ENCODE assay signal across 8 mouse cellular contexts in the genomic region with DNA sequence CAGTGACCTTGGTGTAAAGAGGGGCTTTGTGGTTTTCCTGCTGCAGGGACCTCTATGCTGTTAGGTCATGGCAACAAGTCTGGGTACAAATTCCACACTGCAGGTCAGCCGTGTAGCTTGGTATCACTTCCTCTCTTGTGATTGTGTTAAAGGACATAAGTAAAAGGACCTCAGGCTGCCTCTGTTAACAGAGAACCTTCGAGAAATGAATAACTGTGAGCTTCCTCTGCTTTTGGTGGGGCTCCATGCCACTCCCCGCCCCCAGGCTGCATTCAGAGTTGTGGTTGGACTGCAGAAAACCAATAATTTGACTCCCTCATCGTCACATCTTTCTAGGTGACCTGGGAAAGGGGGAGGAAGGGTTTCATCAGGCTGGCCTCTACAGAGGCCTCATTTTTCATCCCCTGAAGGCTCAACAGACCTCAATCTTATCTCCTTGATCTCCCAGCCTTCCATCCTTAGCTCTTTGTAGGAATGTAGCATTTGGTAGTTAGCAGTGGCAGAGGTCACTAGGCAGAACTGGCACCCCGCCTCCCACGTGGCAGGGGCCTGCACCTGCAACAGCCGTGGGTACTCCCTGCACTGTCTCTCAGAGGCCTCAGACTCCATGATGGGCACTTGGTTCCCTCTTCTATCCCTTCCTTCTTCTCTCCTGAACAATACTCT. TPM values are rescaled to one million over a fixed set of nuclear protein-coding genes. Genes with fewer than 3 reads are reported as not detected.
A peak's percentile ranks its signal among the peaks of the same experiment; 100 is the strongest.
DNase-seq lines count a peak whose midpoint lies in the region; ATAC-seq and TF ChIP-seq lines count a peak whose summit lies in the region.

No protein-coding gene starts in this region.

- WGBS in forebrain, embryonic 15.5 days, result 86% methylated on average over 7 of the region's 7 CpGs
- 81% methylated on average over 7 of the region's 7 CpGs for WGBS in cerebellum, adult 2 months

- H3K9ac ChIP-seq in forebrain, embryonic 15.5 days (replicated peaks), result no peak overlapping the region

- TF ChIP-seq CTCF in cerebellum, adult 2 months (IDR thresholded peaks at IDR 0.05; ENCODE audit: borderline replicate concordance, insufficient read depth, low read depth, low read length), result no peak

- H3K27ac ChIP-seq in forebrain, embryonic 15.5 days (replicated peaks), result no peak overlapping the region
- H3K27ac ChIP-seq in cerebellum, adult 2 months (ENCODE audit: insufficient read depth, low read length), result no peak overlapping the region

- H3K36me3 ChIP-seq in forebrain, embryonic 15.5 days, result no peaks in the 10 kb centered on the region

- H3K4me2 ChIP-seq in forebrain, embryonic 15.5 days (replicated peaks), result peak overlapping the region; percentile 63; the same call in 1 of the 2 replicates

- H3K27me3 ChIP-seq in forebrain, embryonic 15.5 days, result no peaks in the 10 kb centered on the region
- H3K27me3 ChIP-seq in cerebellum, adult 2 months (ENCODE audit: control insufficient read depth, insufficient read depth, low read length), result no peaks in the 10 kb centered on the region

- intact Hi-C loops in left cerebral cortex, postnatal 4 days (cut with DNase I), result no loop called here

- H3K4me1 ChIP-seq in forebrain, embryonic 15.5 days, result peaks cover 14% of the 10 kb centered on the region
- peaks cover 3% of the 10 kb centered on the region; the same call in 1 of the 2 replicates for H3K4me1 ChIP-seq in cerebellum, adult 2 months (ENCODE audit: control insufficient read depth, insufficient read depth, low read length)

- no peak for ATAC-seq in forebrain, embryonic 15.5 days (replicated peaks)
- peak; percentile 21 for ATAC-seq in megakaryocyte progenitor cell, adult 5-6 weeks (replicated peaks; ENCODE audit: poor library complexity)
- no peak for ATAC-seq in activated CD4-positive, CD25-positive, alpha-beta regulatory T cell, adult 4 months

- H3K9me3 ChIP-seq in forebrain, embryonic 15.5 days, result no peaks in the 10 kb centered on the region

- no peak for TF ChIP-seq POLR2A in cerebellum, adult 2 months (IDR thresholded peaks at IDR 0.05; ENCODE audit: borderline replicate concordance, insufficient read depth, low read length)

- peak; percentile 22 for DNase-seq in thymus, postnatal 0 days (ENCODE audit: low spot score)
- DNase-seq in thymus, postnatal 4 days, result no peak
- DNase-seq in kidney, postnatal 25 days, result peak; percentile 58 to 79
- no peak for DNase-seq in cerebellum, adult 2 months
- no peak for DNase-seq in left cerebral cortex, postnatal 4 days

- no peak overlapping the region for H3K4me3 ChIP-seq in forebrain, embryonic 15.5 days
- H3K4me3 ChIP-seq in cerebellum, adult 2 months (replicated peaks; ENCODE audit: insufficient read depth, low read depth, low read length), result no peak overlapping the region

RNA-seq across cellular contexts. Expression of a gene that starts 1.2 kb away (rescaled TPM):
- polyA plus RNA-seq in thymus, postnatal 0 days (2015; fragmentation: Nextera tagmentation; extraction: Ambion mirVana), result 13.1 and 15.0 TPM in 2 replicates
- polyA plus RNA-seq in forebrain, embryonic 15.5 days (2015; fragmentation: Nextera tagmentation; extraction: Ambion mirVana), result 5.9 and 6.4 TPM in 2 replicates
- total RNA-seq in megakaryocyte progenitor cell, adult 5-6 weeks (2015), result 15.1 and 17.1 TPM in 2 replicates
- total RNA-seq in megakaryocyte progenitor cell, adult 5-6 weeks (2017), result 11.3 and 11.8 TPM in 2 replicates
- 10 to 100 TPM; 18.8 to 20.4 TPM for polyA plus RNA-seq in activated CD4-positive, CD25-positive, alpha-beta regulatory T cell, adult 4 months (2017; shearing (Covaris generic))
- polyA plus RNA-seq in cerebellum, adult 2 months (2012; rRNA removed), result 11.6 and 12.6 TPM in 2 replicates
- 1 to 10 TPM; 4.5 to 4.7 TPM for total RNA-seq in left cerebral cortex, postnatal 4 days (2021)

RNA-seq across cellular contexts. Expression of a gene that starts 27.2 kb away (rescaled TPM):
- polyA plus RNA-seq in thymus, postnatal 0 days (2015; fragmentation: Nextera tagmentation; extraction: Ambion mirVana), result 48.6 and 52.5 TPM in 2 replicates
- 36.4 and 37.0 TPM in 2 replicates for polyA plus RNA-seq in forebrain, embryonic 15.5 days (2015; fragmentation: Nextera tagmentation; extraction: Ambion mirVana)
- 59.4 and 71.6 TPM in 2 replicates for total RNA-seq in megakaryocyte progenitor cell, adult 5-6 weeks (2015)
- total RNA-seq in megakaryocyte progenitor cell, adult 5-6 weeks (2017), result 46.3 and 61.7 TPM in 2 replicates
- 10 to 100 TPM in 1 of 2 experiments, 1 to 10 TPM in 1; 7.6 to 11.9 TPM for polyA plus RNA-seq in activated CD4-positive, CD25-positive, alpha-beta regulatory T cell, adult 4 months (2017; shearing (Covaris generic))
- 35.6 and 36.7 TPM in 2 replicates for polyA plus RNA-seq in cerebellum, adult 2 months (2012; rRNA removed)
- total RNA-seq in left cerebral cortex, postnatal 4 days (2021), result 10 to 100 TPM; 47.6 to 50.8 TPM

RNA-seq across cellular contexts. Expression of a gene that starts 28.2 kb away (rescaled TPM):
- 19.1 and 22.2 TPM in 2 replicates for polyA plus RNA-seq in thymus, postnatal 0 days (2015; fragmentation: Nextera tagmentation; extraction: Ambion mirVana)
- 36.5 and 37.0 TPM in 2 replicates for polyA plus RNA-seq in forebrain, embryonic 15.5 days (2015; fragmentation: Nextera tagmentation; extraction: Ambion mirVana)
- total RNA-seq in megakaryocyte progenitor cell, adult 5-6 weeks (2015), result 3.6 and 3.9 TPM in 2 replicates
- 2.9 and 6.7 TPM in 2 replicates for total RNA-seq in megakaryocyte progenitor cell, adult 5-6 weeks (2017)
- 10 to 100 TPM; 14.8 to 23.9 TPM for polyA plus RNA-seq in activated CD4-positive, CD25-positive, alpha-beta regulatory T cell, adult 4 months (2017; shearing (Covaris generic))
- polyA plus RNA-seq in cerebellum, adult 2 months (2012; rRNA removed), result 43.7 and 44.7 TPM in 2 replicates
- 10 to 100 TPM; 17.9 to 18.5 TPM for total RNA-seq in left cerebral cortex, postnatal 4 days (2021)

RNA-seq across cellular contexts. Expression of a gene that starts 48.0 kb away (rescaled TPM):
- polyA plus RNA-seq in thymus, postnatal 0 days (2015; fragmentation: Nextera tagmentation; extraction: Ambion mirVana), result 1.4 and 1.5 TPM in 2 replicates
- polyA plus RNA-seq in forebrain, embryonic 15.5 days (2015; fragmentation: Nextera tagmentation; extraction: Ambion mirVana), result 13.0 and 13.2 TPM in 2 replicates
- 0.39 and 0.72 TPM in 2 replicates for total RNA-seq in megakaryocyte progenitor cell, adult 5-6 weeks (2015)
- total RNA-seq in megakaryocyte progenitor cell, adult 5-6 weeks (2017), result 0.91 and 2.0 TPM in 2 replicates
- polyA plus RNA-seq in activated CD4-positive, CD25-positive, alpha-beta regulatory T cell, adult 4 months (2017; shearing (Covaris generic)), result 1 to 10 TPM in 1 of 2 experiments, not detected in 1; 1.3 TPM
- polyA plus RNA-seq in cerebellum, adult 2 months (2012; rRNA removed), result 9.9 and 10.2 TPM in 2 replicates
- 10 to 100 TPM; 25.2 to 31.6 TPM for total RNA-seq in left cerebral cortex, postnatal 4 days (2021)

RNA-seq across cellular contexts. Expression of a gene that starts 48.4 kb away (rescaled TPM):
- polyA plus RNA-seq in thymus, postnatal 0 days (2015; fragmentation: Nextera tagmentation; extraction: Ambion mirVana), result 48.4 and 58.6 TPM in 2 replicates
- polyA plus RNA-seq in forebrain, embryonic 15.5 days (2015; fragmentation: Nextera tagmentation; extraction: Ambion mirVana), result 36.4 and 37.9 TPM in 2 replicates
- total RNA-seq in megakaryocyte progenitor cell, adult 5-6 weeks (2015), result 8.9 and 10.8 TPM in 2 replicates
- total RNA-seq in megakaryocyte progenitor cell, adult 5-6 weeks (2017), result 9.6 and 13.4 TPM in 2 replicates
- polyA plus RNA-seq in activated CD4-positive, CD25-positive, alpha-beta regulatory T cell, adult 4 months (2017; shearing (Covaris generic)), result 10 to 100 TPM; 90.4 to 96.2 TPM
- polyA plus RNA-seq in cerebellum, adult 2 months (2012; rRNA removed), result 25.7 and 26.4 TPM in 2 replicates
- total RNA-seq in left cerebral cortex, postnatal 4 days (2021), result 10 to 100 TPM; 25.1 to 30.1 TPM

Comparison
In these comparisons a context has a peak if more than half of its experiments do, and no peak if none do; other contexts are left out.
1. DNase-seq: peak in thymus, postnatal 0 days (single experiment) and kidney, postnatal 25 days (2 of 2); none in thymus, postnatal 4 days (single experiment), cerebellum, adult 2 months (0 of 2) and left cerebral cortex, postnatal 4 days (single experiment).